Mouse (Mus musculus) forebrain, embryonic 16.5 days (tissue): ENCODE results near the gene Sord. TPM values are rescaled to one million over a fixed set of nuclear protein-coding genes. Genes with fewer than 3 reads are reported as not detected.

Experiments used
- ATAC-seq: fragments of 200-750 bp; cut with Nextera tagmentation; 2 replicates; pipeline ENCODE4 v1.8.0; 2017; ENCODE audit warnings: mild to moderate bottlenecking, moderate library complexity
- H3K27ac ChIP-seq: fragments of 300-500 bp; sonication (generic); 2 replicates; pipeline ENCODE4 v1.5.1; 2014; ENCODE audit warnings: low read length, control low read depth
- H3K27me3 ChIP-seq: fragments of 300-500 bp; sonication (generic); replicated peaks from 2 replicates; pipeline ENCODE4 v1.6.1; 2014; ENCODE audit warnings: low read length; ENCODE audit not compliant: control insufficient read depth, insufficient read depth
- H3K36me3 ChIP-seq: fragments of 300-500 bp; sonication (generic); 2 replicates; pipeline ENCODE4 v1.6.1; 2014; ENCODE audit not compliant: control insufficient read depth, insufficient read depth
- H3K4me1 ChIP-seq: fragments of 300-500 bp; sonication (generic); replicated peaks from 2 replicates; pipeline ENCODE4 v1.6.1; 2014; ENCODE audit warnings: low read length; ENCODE audit not compliant: control insufficient read depth, insufficient read depth
- H3K4me2 ChIP-seq: fragments of 300-500 bp; sonication (generic); 2 replicates; pipeline ENCODE4 v1.6.1; 2014; ENCODE audit warnings: mild to moderate bottlenecking, low read length, control low read depth
- H3K4me3 ChIP-seq: fragments of 300-500 bp; sonication (generic); replicated peaks from 2 replicates; pipeline ENCODE4 v1.5.1; 2014; ENCODE audit warnings: mild to moderate bottlenecking, low read length, control low read depth
- H3K9ac ChIP-seq: fragments of 300-500 bp; sonication (generic); replicated peaks from 2 replicates; pipeline ENCODE4 v1.6.1; 2014; ENCODE audit warnings: low read depth, low read length, control low read depth
- H3K9me3 ChIP-seq: fragments of 300-500 bp; sonication (generic); 2 replicates; pipeline ENCODE4 v1.6.1; 2016; ENCODE audit warnings: low read length; ENCODE audit not compliant: control insufficient read depth
- WGBS: fragments of 180-500 bp; shearing (Covaris S2); extraction: QIAGEN DNeasy Blood & Tissue Kit; methylation state at CpG from one replicate; pipeline ENCODE4 v1.1.7; 2014; 5-methylcytosine and 5-hydroxymethylcytosine counted together
- polyA plus RNA-seq: library from polyadenylated mRNA; unstranded; fragments of >200 nt; fragmentation: Nextera tagmentation; extraction: Ambion mirVana; gene quantifications from 2 replicates; pipeline ENCODE4 v1.2.1, GENCODE M21; 2015

The Sord gene
- polyA plus RNA-seq, 1 experiment from 2014 or later, result 16.4 TPM

DNA sequence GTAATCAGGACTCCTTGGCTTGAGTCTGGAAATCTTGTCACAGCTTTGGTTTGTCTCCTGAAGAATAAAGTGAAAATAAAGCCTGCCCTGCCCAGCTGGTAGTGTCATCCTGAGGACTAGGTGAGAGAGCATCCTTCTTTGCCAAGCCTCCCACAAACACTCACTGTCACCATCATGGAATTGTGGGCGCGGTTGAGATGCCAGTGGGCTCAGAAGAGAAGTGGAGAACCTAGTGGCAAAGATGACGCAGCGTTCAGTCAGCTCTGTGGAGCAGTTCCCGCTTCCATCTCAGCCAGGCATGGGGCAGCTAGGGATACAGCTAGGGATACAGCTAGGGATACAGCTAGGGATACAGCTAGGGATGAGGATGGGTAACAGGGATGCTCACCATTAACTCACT is 21.4 kb downstream of the Sord start:
- no peak for ATAC-seq
- H3K9me3 ChIP-seq, result no peaks in the 10 kb centered on the region
- H3K27me3 ChIP-seq, result no peaks in the 10 kb centered on the region
- H3K4me1 ChIP-seq, result no peaks in the 10 kb centered on the region
- no peak overlapping the region for H3K27ac ChIP-seq
- no peak overlapping the region for H3K9ac ChIP-seq
- H3K4me2 ChIP-seq, result no peak overlapping the region
- no peaks in the 10 kb centered on the region for H3K36me3 ChIP-seq
- H3K4me3 ChIP-seq, result no peak overlapping the region
- WGBS, result 94% methylated on average over 5 of the region's 5 CpGs

DNA sequence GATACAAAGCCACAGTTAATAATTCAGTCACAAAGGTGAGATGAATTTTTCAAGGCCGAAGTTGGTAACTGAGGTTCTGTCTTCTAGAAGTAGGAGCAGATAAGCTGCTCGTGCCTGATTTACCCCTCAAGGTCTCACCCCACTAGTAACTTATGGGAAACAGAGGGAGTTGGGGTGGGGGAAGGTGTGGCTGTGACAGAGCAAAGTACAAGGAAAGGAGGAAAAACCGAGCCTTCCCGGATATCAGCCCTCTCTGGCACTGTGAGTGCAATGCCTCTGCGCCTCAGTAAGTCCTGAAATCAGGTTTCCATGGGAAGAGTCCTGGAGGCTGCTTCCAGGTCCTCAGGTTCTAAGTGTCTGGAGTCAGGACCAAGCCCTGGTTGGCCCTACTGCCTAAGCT is 26.2 kb downstream of the Sord start:
- no peak for ATAC-seq
- H3K4me2 ChIP-seq, result no peak overlapping the region
- no peaks in the 10 kb centered on the region for H3K9me3 ChIP-seq
- H3K27ac ChIP-seq, result no peak overlapping the region
- no peak overlapping the region for H3K4me3 ChIP-seq
- no peaks in the 10 kb centered on the region for H3K27me3 ChIP-seq
- 87% methylated on average over 5 of the region's 5 CpGs for WGBS
- no peaks in the 10 kb centered on the region for H3K36me3 ChIP-seq
- no peak overlapping the region for H3K9ac ChIP-seq
- peaks cover 6% of the 10 kb centered on the region for H3K4me1 ChIP-seq

DNA sequence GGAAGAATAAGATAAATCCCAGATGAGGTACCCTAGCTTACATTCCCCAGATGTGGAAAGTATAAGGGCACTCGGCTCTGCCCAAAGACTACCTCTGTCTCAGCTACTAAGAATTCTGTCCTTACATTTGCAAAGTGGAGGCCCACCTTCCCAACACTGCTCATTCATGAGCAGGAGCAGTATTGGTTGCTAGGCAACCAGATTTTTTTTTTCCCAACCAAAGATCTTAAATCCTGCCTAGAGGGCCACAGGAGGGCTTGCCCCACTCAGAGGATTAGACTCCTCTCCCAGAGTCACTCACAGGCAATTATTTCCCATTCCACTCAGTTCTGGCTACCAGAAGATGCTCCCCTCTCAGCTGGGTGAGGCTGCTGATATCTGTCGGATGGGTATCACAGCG is 30.1 kb downstream of the Sord start:
- Histone ChIP-seq H3K4me3 (no peak overlapping the region), H3K4me1 (peaks cover 6% of the 10 kb centered on the region), H3K27ac (no peak overlapping the region), H3K9me3 (no peaks in the 10 kb centered on the region), H3K36me3 (no peaks in the 10 kb centered on the region), H3K27me3 (no peaks in the 10 kb centered on the region), H3K9ac (no peak overlapping the region), H3K4me2 (no peak overlapping the region)
- peak; percentile 82 for ATAC-seq
- 34% methylated on average over 3 of the region's 3 CpGs for WGBS

DNA sequence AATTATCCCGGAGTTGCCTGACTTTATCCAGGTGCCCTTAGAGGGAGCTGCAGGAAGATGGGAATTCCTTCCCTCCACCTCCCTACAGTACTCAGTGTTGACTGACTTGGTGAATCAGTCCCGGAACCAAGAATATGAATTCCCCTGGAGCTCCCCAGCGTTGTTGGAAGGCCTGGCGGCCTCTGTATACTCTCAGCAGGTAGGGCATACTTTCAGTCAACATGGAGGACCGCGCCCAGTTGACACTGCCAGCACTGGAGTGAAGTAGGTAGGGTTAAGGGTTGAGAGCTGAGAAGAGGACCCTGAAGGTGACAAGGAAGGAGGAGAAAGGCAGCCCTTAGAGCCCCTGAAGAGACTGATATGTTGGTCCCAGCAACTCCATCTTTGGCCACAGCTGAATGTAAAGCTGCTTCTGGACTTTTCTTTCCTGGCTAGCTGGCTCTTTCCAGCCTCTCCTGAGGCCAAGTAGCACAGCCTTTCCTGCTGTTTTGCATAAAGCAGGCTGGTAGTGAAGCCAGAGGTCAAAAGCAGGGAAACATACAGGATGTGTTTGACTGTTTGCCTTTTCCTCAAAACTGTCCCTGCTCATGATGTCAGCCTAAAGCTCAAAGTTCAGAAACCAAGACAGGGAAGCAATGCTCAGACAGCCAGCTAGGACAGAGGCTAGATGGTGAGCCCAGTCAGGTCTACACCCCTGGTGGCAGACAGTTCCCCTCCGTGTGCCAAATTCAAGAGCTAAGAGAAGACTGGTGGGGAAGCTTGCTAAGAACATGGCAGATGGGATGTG is 32.1 kb downstream of the Sord start:
- Histone ChIP-seq H3K27me3 (no peaks in the 10 kb centered on the region), H3K9ac (no peak overlapping the region), H3K36me3 (no peaks in the 10 kb centered on the region), H3K27ac (no peak overlapping the region), H3K9me3 (no peaks in the 10 kb centered on the region), H3K4me1 (peaks cover 6% of the 10 kb centered on the region), H3K4me3 (no peak overlapping the region), H3K4me2 (no peak overlapping the region)
- no peak for ATAC-seq
- WGBS, result 96% methylated on average over 7 of the region's 7 CpGs

DNA sequence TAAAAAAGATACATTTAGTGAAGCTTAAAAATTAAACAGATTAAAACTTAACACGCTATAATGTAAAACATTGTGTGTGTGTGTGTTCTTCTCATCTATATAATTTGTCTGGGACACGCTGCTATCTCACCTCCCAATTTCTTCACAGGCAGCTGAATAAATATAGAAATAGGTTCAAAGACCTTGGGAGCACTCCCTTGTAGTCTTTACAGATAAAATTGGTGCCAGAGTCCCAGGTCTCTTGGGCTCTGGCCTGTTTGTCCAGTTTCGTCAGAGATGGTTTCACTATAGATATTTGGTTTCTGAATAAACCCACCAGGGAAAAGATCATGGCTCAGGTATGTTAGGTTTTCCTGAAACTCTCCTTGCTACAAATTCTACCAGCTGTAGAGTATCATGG is 44.2 kb downstream of the Sord start:
- Histone ChIP-seq H3K4me2 (no peak overlapping the region), H3K27ac (no peak overlapping the region), H3K9ac (no peak overlapping the region), H3K36me3 (no peaks in the 10 kb centered on the region), H3K4me1 (no peaks in the 10 kb centered on the region), H3K4me3 (no peak overlapping the region), H3K9me3 (no peaks in the 10 kb centered on the region), H3K27me3 (no peaks in the 10 kb centered on the region)
- no peak for ATAC-seq
- 94% methylated on average over 3 of the region's 3 CpGs for WGBS

DNA sequence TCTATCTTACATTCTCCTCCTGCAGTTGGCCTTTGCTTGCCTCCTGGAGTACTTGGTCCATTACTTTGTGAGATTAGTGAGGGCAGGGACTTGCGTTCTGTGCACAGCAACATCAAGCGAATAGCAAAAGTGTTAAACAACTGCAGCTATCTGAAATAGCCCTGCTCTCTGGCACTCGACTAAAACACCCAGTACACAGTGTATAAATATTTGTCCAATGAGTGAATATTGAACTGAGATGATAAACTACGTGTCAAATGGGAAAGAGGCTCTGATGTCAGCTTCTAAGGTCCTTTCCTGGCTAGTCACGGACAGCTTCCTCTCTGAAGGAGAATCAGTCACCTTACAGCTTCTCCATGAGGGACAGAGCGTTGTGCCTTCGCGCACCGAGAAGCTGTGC is 49.5 kb downstream of the Sord start:
- no peaks in the 10 kb centered on the region for H3K9me3 ChIP-seq
- H3K36me3 ChIP-seq, result no peaks in the 10 kb centered on the region
- H3K27ac ChIP-seq, result no peak overlapping the region
- ATAC-seq, result no peak
- WGBS, result 87% methylated on average over 9 of the region's 9 CpGs
- H3K4me3 ChIP-seq, result no peak overlapping the region
- H3K4me2 ChIP-seq, result no peak overlapping the region
- H3K4me1 ChIP-seq, result no peaks in the 10 kb centered on the region
- H3K9ac ChIP-seq, result no peak overlapping the region
- no peaks in the 10 kb centered on the region for H3K27me3 ChIP-seq

DNA sequence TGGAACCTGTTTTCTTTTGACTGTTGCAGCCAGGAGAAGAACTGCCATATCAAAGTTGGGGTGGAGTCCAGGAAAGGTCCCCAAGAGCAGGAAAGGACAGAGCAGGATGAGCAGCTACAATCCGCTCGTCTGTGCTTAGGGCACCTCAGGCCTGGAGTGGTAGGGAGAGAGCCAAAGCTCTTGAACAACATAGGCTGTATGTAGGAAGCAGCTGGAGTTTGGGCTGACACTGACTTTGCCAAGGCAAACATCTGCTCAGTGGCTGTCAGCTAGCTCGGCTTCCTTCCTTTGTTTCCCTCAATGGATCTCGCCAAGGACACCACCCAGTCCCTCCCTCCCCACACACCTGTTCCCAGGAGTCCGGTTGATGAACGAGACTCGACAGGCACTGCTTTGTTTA is 51.6 kb downstream of the Sord start:
- Histone ChIP-seq H3K4me2 (no peak overlapping the region), H3K36me3 (no peaks in the 10 kb centered on the region), H3K9me3 (no peaks in the 10 kb centered on the region), H3K9ac (no peak overlapping the region), H3K4me3 (no peak overlapping the region), H3K4me1 (no peaks in the 10 kb centered on the region), H3K27me3 (no peaks in the 10 kb centered on the region), H3K27ac (no peak overlapping the region)
- no peak for ATAC-seq
- 61% methylated on average over 7 of the region's 7 CpGs for WGBS

DNA sequence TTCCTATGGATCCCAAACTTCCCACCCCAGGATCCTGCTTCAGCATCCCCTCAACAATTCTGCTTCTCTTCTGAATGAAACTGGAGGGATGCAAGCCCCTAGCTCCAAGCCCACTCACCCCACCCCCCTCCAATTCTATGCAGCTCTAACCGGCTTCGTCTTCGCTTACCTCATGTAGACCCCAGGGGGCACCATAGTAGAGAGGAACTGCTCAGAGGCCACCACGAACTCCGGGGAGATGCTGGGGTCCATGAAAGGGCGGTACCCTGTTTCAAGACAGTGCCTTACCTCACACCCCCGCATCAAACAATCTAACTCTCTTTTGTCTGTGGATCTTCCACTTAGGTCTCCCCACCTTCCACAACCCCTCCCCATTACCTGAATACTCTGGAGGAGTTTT is 60.4 kb downstream of the Sord start:
- Histone ChIP-seq H3K4me1 (peaks cover 20% of the 10 kb centered on the region), H3K4me2 (no peak overlapping the region), H3K27me3 (peaks cover 46% of the 10 kb centered on the region), H3K9me3 (no peaks in the 10 kb centered on the region), H3K4me3 (no peak overlapping the region), H3K36me3 (no peaks in the 10 kb centered on the region), H3K27ac (no peak overlapping the region), H3K9ac (no peak overlapping the region)
- 3% methylated on average over 7 of the region's 7 CpGs for WGBS
- ATAC-seq, result no peak

DNA sequence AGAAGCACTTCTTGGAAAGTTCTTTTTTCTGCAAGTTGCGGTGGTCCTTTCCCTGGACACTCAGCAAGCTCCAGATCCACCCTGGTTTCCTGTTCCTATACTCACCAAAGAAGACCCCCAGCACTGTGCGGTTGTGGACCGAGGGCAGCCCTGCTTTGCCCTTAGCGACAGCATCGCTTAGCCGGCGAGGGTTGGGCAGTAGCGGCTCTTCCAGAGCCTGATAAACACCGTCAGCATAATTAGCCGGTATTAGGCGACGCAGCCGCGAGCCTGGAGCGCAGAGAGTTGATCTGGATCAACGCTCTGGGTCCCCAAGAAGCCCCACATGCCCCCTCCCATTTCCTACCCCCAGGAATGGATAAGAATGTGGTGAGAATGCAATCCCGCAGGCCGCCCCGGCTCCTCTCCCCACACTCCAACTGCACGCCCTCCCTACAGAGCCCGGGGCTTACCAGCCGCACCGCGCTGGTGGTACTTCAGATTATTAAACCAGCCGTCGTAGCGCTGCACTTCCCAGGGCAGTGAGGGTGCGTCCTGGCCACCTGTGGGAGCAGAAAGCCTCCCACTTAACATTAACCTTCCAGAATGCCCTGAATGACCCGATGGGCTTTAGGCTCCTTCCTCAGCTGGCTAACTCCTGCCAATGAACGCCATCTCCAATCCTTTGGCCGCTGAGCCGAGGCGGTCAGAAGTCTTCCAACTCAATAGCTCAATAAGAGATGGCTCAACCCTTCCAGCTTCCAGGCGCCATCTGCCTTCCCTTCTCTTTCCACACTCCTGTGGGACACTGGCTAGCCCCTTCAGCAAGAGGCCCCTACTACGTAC is 62.9 kb downstream of the Sord start:
- no peaks in the 10 kb centered on the region for H3K9me3 ChIP-seq

More for the DNA sequence above, 62.9 kb downstream of the Sord start:
- H3K4me2 ChIP-seq, result peak overlapping the region; percentile 20
- under 1% methylated on average over 35 of the region's 35 CpGs for WGBS
- no peak overlapping the region for H3K9ac ChIP-seq
- peaks cover 69% of the 10 kb centered on the region for H3K27me3 ChIP-seq
- no peak overlapping the region for H3K27ac ChIP-seq
- H3K4me3 ChIP-seq, result peak overlapping the region; percentile 8
- peaks cover 37% of the 10 kb centered on the region for H3K4me1 ChIP-seq
- no peak for ATAC-seq
- no peaks in the 10 kb centered on the region for H3K36me3 ChIP-seq
